Mouse (Mus musculus) layer of hippocampus, adult 9-10 months (tissue): Measurements from ENCODE around the gene Xylt1.

ENCODE experiments used
- DNase-seq: peaks from one replicate; pipeline ENCODE4 v3.0.0; 2022; ENCODE audit warnings: low spot score

Xylt1 gene

DNA sequence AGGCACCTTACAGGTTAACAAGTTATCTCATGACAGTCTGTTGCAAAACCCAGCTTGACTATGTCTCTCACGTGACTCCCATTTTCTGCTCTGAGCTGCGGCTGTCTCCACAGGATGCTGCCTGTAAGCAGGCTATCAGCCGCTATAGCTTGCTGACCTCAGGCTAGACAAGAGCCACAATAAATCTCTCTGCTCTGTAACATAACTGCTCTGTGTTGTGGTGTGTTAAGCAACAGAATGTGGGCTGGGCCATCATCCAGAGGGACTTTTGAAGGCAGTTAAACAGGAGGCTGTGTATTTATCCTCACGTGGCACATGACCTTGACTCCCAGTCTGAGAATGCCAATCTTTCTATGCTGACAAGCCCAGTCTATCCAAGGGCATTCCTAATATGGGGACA is 136.1 kb downstream of the Xylt1 start:
- DNase-seq, result no peak

GRCm38 (mm10) chr7:117521369-117521768 is 140.6 kb downstream of the Xylt1 start:
- DNase-seq, result no peak

DNA sequence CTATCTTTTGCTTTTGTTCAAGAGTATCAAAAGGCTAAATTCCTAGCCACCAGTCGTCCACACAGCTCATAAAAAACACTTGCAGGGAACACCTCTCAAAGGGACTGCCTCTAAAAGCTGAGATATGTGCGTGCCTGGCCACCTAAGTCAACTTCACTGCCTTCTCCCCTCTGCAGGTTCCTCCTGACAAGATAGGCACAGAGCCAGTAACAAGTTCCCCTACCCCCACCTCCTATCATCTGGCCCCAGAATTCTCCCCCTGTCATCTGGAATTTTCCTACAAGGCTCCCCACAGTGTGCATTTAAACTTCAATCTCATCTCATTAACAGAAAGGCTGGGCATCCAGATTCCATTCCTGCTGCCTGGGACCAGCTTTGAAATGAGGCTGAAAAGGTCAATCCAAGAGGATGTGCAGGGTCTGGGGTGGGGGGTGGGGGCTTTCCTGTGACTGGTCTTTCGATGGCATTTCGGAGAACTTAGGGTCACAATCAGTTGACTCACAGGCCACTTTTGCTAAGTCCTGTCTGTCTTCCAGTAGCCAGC is 141.4 kb downstream of the Xylt1 start:
- no peak for DNase-seq

DNA sequence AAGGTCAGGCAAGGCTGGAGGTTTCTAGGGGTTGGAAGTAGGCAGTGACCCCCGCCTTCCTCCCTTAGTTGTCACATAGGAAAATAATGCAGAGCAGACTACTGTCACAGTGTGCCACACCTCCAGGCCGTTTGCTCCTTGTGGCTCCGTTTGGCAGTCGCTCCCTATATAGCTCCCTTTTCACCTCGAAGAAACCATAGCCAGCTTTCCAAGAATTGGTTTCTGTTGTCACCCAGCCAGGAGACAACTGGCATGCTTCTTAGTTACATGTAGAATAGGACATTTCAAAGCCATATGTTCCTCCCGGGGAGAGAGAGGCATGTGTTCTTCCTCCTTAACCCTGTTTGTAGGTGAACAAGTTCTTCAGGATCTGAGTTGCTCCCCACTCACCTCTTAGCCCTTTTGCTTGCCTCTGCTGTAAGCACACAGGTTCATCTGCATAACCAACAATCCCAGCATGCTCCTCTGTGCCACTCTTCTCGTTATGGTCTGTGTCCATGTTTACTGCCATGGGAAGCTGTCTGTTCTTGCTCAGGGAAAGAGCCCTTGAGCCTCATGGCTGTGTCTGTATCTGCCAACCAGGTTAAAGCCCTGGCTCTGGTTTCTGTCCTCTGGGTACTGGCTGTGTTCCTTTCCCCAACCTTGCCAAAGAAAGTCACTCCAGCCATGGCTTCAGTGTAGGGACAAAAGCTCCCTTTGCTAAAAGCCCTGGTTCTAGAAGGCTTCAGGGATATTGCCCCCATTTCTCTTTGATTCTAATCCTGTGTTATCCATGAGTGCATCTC is 143.8 kb downstream of the Xylt1 start:
- no peak for DNase-seq

- no peak for DNase-seq
Observed at GRCm38 (mm10) chr7:117525678-117526077, 144.9 kb downstream of the Xylt1 start.

DNA sequence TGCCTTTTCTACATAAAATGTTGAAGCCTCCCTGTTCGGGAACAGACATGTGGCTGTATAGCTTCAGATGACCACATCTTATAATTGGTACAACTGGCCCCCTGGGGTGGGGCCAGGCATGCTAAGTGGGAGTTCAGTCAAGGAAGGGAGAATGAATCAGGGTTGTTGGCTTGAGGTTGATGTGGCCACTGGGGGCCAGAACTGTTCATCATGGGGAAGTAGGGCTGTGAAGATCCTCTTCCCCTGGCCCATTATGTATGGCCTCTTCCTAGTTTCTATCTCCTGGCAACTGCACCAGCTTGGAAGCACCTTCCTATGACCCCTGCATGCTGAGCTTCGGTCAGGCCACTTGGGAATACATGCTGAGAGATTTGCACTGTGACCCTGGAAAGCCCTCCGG is 145.8 kb downstream of the Xylt1 start:
- no peak for DNase-seq

- no peak for DNase-seq
Observed at GRCm38 (mm10) chr7:117529787-117530655, 149.2 kb downstream of the Xylt1 start.

DNA sequence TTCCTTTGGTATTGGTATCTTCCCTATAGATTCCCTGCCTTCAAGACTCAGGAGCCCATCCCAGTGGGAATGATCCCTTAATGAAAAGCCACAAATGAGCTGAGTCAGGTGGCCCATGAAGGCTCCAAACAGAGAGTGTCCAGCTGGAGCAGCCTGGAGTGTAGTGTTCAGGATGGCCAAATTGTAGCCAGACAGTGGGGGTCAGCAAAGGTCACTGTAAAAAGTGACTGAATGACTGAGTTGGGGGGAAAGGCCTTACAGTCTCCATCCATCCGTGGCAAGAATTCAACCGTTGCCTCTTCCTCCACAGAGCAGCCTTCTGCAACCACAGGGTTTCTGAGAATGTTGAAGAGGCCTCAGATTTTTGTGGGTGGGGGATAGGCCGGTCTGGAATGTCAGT is 151.9 kb downstream of the Xylt1 start:
- no peak for DNase-seq

DNA sequence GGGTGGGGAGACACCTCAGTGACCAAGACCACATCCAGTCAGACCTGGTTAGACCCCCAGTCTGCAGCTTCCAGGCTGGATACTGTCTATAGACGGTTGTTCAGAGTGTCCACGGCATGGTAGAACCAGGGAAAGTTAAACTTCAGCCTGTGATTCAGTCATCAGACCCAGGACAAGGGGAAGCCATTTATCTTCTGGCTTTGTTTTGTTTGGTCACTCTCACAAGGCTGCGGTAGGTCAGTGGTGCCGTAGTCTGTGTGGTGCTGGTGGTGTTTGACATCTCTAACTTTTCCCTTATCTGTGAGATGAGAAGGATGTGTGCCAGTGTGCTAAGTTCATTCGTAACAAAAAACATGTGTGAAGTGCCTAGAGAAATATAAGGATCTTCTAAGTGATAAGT is 152.4 kb downstream of the Xylt1 start:
- DNase-seq, result no peak

- DNase-seq, result no peak
Observed at GRCm38 (mm10) chr7:117539931-117540330, 159.2 kb downstream of the Xylt1 start.

DNA sequence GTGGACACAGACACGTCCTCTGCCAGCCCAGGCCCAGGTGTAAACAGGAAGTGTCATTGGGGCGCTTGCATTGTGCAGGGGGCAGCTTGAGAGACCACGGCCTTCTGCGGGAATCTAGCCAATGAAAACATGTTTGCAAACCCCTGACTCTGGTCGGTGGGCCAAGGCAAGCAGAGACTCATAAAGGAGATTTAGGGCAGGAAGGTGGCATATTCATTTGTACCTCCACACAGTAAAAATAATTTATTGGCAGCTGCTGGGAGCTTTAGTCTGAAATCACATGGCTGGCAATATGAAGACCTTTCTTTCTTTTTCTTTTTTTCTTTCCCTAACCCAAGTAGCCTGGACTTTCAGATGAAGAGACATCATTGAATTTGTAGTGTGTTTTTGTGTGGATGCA is 159.6 kb downstream of the Xylt1 start:
- no peak for DNase-seq

GRCm38 (mm10) chr7:117541056-117541455 is 160.3 kb downstream of the Xylt1 start:
- no peak for DNase-seq

DNA sequence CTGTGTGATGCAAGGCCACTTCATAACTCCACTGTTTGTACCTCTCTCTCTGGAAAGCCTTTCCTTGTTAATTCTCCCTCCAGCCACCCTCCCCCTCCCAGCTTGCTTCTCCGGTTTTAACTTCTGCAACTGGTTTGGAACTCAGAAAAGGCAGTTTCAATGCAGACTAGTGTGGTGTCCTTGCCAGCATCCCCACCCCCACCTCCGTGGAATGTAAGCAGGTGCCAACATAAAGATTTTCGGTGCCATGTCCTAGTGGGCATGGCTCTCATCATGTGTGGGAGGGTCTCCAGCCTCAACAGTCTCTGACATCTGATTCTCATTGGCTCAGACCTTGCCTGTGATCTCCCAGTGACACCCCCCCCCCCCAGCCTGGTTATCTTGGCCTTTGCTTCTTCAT is 160.9 kb downstream of the Xylt1 start:
- no peak for DNase-seq

DNA sequence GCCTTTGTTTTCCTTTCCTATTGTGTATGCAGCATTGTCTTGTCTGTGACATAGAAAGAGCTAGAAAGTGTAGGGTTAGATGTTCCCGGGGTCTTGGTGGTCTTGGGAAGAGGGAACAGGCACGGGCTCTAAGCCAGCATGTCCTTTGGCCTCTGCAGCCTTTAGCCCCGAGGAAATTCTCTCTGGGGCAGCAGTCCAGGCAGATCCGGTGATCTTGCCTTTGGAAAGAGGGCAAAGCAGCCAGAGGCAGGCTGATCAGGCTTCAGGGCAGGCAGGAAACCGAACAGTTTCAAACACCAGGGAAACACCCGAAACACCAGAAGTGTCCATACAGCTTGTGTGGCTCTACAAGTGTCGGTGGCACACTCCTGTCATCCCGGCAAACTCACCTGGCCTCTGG is 162.3 kb downstream of the Xylt1 start:
- DNase-seq, result no peak

GRCm38 (mm10) chr7:117544126-117544525 is 163.3 kb downstream of the Xylt1 start:
- no peak for DNase-seq

DNA sequence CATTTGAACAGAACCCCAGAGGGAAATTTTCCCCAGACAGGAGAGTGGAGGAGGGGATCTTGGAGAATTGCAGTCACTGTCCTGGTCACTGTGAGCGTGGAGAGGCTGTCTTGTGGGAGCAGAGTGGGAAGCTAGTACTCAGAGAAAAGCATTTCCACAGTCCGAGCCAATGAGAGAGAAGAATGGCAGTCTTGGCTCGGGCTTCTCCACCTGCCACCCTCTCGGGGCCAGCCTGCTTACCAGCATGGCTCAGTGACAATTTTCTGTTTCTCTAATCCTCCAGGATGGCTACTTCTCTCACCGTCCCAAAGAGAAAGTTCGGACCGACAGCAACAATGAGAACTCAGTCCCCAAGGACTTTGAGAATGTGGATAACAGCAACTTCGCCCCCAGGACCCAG is 167.5 kb downstream of the Xylt1 start:
- no peak for DNase-seq

DNA sequence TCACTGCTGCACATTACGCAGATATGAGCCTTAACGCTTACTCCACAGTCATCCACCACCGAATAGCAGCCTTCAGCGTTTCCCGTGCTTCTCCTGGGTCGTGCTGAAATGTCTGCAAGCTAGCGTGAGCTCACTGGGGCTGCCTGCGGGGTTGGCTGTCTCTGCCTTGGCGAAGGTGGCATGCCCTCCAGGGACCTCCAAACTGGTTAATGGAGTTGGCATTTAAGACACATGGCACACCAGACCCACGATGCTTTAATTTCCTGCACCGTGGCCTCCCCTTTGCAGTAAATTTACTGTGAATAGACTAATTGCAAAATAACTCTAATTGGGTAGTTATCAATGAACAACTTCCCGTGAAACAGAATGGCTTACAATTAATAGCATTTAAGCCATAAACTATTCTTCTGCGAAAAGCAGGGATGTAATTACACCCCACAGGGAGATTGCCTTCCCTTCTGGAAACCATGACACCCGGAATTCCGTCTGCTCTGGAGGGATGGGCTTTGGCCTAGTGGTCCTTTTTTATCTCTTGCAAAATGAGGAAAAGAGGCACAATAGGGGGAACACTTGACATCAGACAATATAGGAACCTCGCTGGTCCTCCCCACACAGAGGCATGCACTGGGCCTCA is 170.3 kb downstream of the Xylt1 start:
- no peak for DNase-seq

DNA sequence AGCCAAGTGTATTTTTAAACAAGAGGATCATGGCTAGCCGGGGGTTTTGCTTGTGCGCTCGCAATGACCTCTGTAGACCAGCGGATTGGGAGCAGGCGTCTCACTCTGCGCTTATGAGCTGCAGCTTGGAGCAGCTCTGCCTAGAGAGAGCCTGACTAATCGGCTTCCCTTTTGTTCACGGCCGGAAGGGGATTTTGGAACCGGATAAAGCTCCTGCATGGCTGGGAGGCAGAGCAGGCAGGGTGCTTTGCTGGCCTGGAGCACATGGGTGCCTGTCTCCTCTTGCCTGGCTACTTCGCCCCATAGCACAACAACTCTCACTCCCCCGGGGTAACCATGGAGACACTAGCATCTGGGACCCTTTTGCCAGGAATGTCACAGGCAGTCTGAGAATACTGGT is 172.4 kb downstream of the Xylt1 start:
- no peak for DNase-seq

DNA sequence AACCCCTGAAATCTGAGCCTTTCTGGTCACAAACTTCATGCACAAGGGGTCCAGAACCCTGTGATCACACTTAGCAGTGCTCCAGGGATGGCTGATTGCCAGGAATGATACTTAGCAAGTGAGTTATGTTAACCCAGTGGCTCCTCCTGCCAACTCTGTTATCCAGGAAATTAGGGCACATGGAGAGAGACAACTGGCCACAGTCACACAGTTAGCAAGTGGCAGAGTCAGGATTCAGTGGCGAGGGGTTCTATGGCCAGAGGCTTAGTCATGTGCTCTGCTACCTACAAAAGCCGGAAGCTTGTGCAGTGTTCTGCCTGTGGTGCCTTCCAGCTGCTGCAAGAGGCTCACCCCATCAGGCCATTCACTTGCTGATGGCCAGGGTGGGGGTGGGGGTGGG is 175.0 kb downstream of the Xylt1 start:
- DNase-seq, result no peak

- DNase-seq, result no peak
Observed at GRCm38 (mm10) chr7:117558166-117558565, 177.4 kb downstream of the Xylt1 start.

- DNase-seq, result no peak
Observed at GRCm38 (mm10) chr7:117559051-117559450, 178.3 kb downstream of the Xylt1 start.

- no peak for DNase-seq
Observed at GRCm38 (mm10) chr7:117563939-117564499, 183.2 kb downstream of the Xylt1 start.
